Mouse (Mus musculus): ENCODE data around the gene Fam160a1.

DNA sequence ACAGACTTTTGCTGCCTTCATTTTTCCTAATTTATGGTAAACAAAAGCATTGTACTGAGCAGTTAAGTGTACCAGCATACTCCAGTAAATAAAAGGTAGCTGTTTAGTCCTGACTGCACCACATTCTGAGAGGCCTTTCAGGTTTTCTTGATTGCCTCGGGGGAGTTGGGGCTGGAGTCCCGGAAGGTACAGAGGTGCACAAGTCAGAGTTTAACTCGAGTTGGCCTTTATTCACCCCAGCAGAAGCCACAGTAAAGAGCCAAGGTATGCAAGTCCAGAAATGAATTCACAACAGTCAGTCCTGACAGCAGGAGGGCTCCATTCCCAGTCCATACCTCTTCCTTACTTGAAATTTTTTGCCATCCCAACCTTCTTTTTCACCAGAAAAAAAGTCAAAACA, 78.5 kb downstream of the Fam160a1 start:
- TF ChIP-seq CTCF (conservative IDR thresholded peaks at IDR 0.05; ENCODE audit: low read length) = no peak
- TF ChIP-seq NANOG (IDR thresholded peaks at IDR 0.05; ENCODE audit: borderline replicate concordance, low read length) = no peak
